Mouse (Mus musculus) stomach, embryonic 15.5 days (tissue): Measurements from ENCODE around the gene Trim62. TPM values are rescaled to one million over a fixed set of nuclear protein-coding genes. Genes with fewer than 3 reads are reported as not detected.
A peak's percentile ranks its signal among the peaks of the same experiment; 100 is the strongest.

Experiments used
- ATAC-seq: fragments of 200-750 bp; cut with Nextera tagmentation; 2 replicates; pipeline ENCODE4 v1.8.0; 2017; ENCODE audit warnings: low read depth, moderate number of reproducible peaks, moderate TSS enrichment; ENCODE audit not compliant: insufficient read depth, low FRiP score
- H3K27ac ChIP-seq: fragments of 300-500 bp; sonication (generic); 2 replicates; pipeline ENCODE4 v1.5.1; 2015; ENCODE audit warnings: mild to moderate bottlenecking, inconsistent platforms
- H3K27me3 ChIP-seq: fragments of 300-500 bp; sonication (generic); replicated peaks from 2 replicates; pipeline ENCODE4 v1.6.1; 2015; ENCODE audit warnings: inconsistent platforms
- H3K36me3 ChIP-seq: fragments of 300-500 bp; sonication (generic); 2 replicates; pipeline ENCODE4 v1.6.1; 2015; ENCODE audit warnings: inconsistent platforms
- H3K4me1 ChIP-seq: fragments of 300-500 bp; sonication (generic); 2 replicates; pipeline ENCODE4 v1.6.1; 2015; ENCODE audit warnings: inconsistent platforms
- H3K4me2 ChIP-seq: fragments of 300-500 bp; sonication (generic); 2 replicates; pipeline ENCODE4 v1.6.1; 2015; ENCODE audit warnings: mild to moderate bottlenecking, inconsistent platforms
- H3K4me3 ChIP-seq: fragments of 300-500 bp; sonication (generic); replicated peaks from 2 replicates; pipeline ENCODE4 v1.5.1; 2015; ENCODE audit warnings: inconsistent platforms
- H3K9ac ChIP-seq: fragments of 300-500 bp; sonication (generic); 2 replicates; pipeline ENCODE4 v1.6.1; 2015; ENCODE audit warnings: inconsistent platforms
- H3K9me3 ChIP-seq: fragments of 300-500 bp; sonication (generic); 2 replicates; pipeline ENCODE4 v1.6.1; 2016; ENCODE audit warnings: inconsistent platforms
- WGBS: fragments of 180-500 bp; shearing (Covaris S2); methylation state at CpG from one replicate; pipeline ENCODE4 v1.1.7; 2015; 5-methylcytosine and 5-hydroxymethylcytosine counted together
- polyA plus RNA-seq: library from polyadenylated mRNA; unstranded; fragments of >200 nt; fragmentation: Nextera tagmentation; extraction: Ambion mirVana; gene quantifications from 2 replicates; pipeline ENCODE4 v1.2.1, GENCODE M21; 2015

Gene Trim62
- polyA plus RNA-seq, 1 experiment from 2014 or later, result 3.3 TPM

GRCm38 (mm10) chr4:128913794-128914193 lies 30.4 kb downstream of the Trim62 start:
- no peaks in the 10 kb centered on the region for H3K27me3 ChIP-seq

GRCm38 (mm10) chr4:128917119-128917518 lies 33.7 kb downstream of the Trim62 start:
- no peak overlapping the region for H3K27ac ChIP-seq
- WGBS, result 64% methylated on average over 3 of the region's 3 CpGs
- H3K4me1 ChIP-seq, result peaks cover 4% of the 10 kb centered on the region; the same call in 1 of the 2 replicates
- no peaks in the 10 kb centered on the region for H3K27me3 ChIP-seq
- H3K4me2 ChIP-seq, result no peak overlapping the region
- no peak for ATAC-seq
- H3K36me3 ChIP-seq, result no peaks in the 10 kb centered on the region
- no peaks in the 10 kb centered on the region for H3K9me3 ChIP-seq
- no peak overlapping the region for H3K9ac ChIP-seq
- no peak overlapping the region for H3K4me3 ChIP-seq

More at GRCm38 (mm10) chr4:128913794-128914193, 30.4 kb downstream of the Trim62 start:
- Histone ChIP-seq H3K9me3 (no peaks in the 10 kb centered on the region), H3K4me3 (no peak overlapping the region), H3K36me3 (no peaks in the 10 kb centered on the region), H3K4me1 (peaks cover 4% of the 10 kb centered on the region; the same call in 1 of the 2 replicates), H3K27ac (no peak overlapping the region), H3K9ac (no peak overlapping the region), H3K4me2 (no peak overlapping the region)
- 23% methylated on average over 4 of the region's 4 CpGs for WGBS
- ATAC-seq, result no peak

GRCm38 (mm10) chr4:128917756-128918155 lies 34.4 kb downstream of the Trim62 start:
- Histone ChIP-seq H3K4me2 (no peak overlapping the region), H3K27ac (no peak overlapping the region), H3K9me3 (no peaks in the 10 kb centered on the region), H3K9ac (no peak overlapping the region), H3K4me1 (peaks cover 4% of the 10 kb centered on the region; the same call in 1 of the 2 replicates), H3K27me3 (no peaks in the 10 kb centered on the region), H3K36me3 (no peaks in the 10 kb centered on the region), H3K4me3 (no peak overlapping the region)
- WGBS, result 88% methylated on average over 6 of the region's 6 CpGs
- no peak for ATAC-seq

- H3K4me1 ChIP-seq, result peaks cover 4% of the 10 kb centered on the region; the same call in 1 of the 2 replicates
- no peaks in the 10 kb centered on the region for H3K27me3 ChIP-seq
- no peak overlapping the region for H3K27ac ChIP-seq
- no peak overlapping the region for H3K4me2 ChIP-seq
- peak; percentile 53; the same call in 1 of the 2 replicates for ATAC-seq
- no peak overlapping the region for H3K9ac ChIP-seq
- H3K4me3 ChIP-seq, result no peak overlapping the region
- H3K9me3 ChIP-seq, result no peaks in the 10 kb centered on the region
- H3K36me3 ChIP-seq, result no peaks in the 10 kb centered on the region
- 35% methylated on average over 3 of the region's 3 CpGs for whole genome bisulfite sequencing
Measured at GRCm38 (mm10) chr4:128918187-128918586, 34.8 kb downstream of the Trim62 start.

- Histone ChIP-seq H3K4me3 (no peak overlapping the region), H3K9me3 (no peaks in the 10 kb centered on the region), H3K27ac (no peak overlapping the region), H3K36me3 (no peaks in the 10 kb centered on the region), H3K27me3 (no peaks in the 10 kb centered on the region), H3K9ac (no peak overlapping the region), H3K4me1 (peaks cover 4% of the 10 kb centered on the region; the same call in 1 of the 2 replicates), H3K4me2 (no peak overlapping the region)
- WGBS, result 30% methylated on average over 10 of the region's 10 CpGs
- no peak for ATAC-seq
Measured at GRCm38 (mm10) chr4:128919106-128919505, 35.7 kb downstream of the Trim62 start.

- H3K27ac ChIP-seq, result no peak overlapping the region
- H3K27me3 ChIP-seq, result no peaks in the 10 kb centered on the region
- H3K4me1 ChIP-seq, result 0 out of 2 replicates have a peak, but pooled peaks cover 4% of the 10 kb centered on the region
- no peak for ATAC-seq
- no peak overlapping the region for H3K4me3 ChIP-seq
- no peaks in the 10 kb centered on the region for H3K9me3 ChIP-seq
- WGBS, result 87% methylated on average over 3 of the region's 3 CpGs
- H3K4me2 ChIP-seq, result no peak overlapping the region
- no peaks in the 10 kb centered on the region for H3K36me3 ChIP-seq
- no peak overlapping the region for H3K9ac ChIP-seq
Measured at GRCm38 (mm10) chr4:128923603-128924002, 40.2 kb downstream of the Trim62 start.

- H3K27me3 ChIP-seq, result no peaks in the 10 kb centered on the region
- peak overlapping the region; percentile 39 for H3K4me3 ChIP-seq
Measured at GRCm38 (mm10) chr4:128924841-128925606, 41.6 kb downstream of the Trim62 start.

GRCm38 (mm10) chr4:128932783-128933182 lies 49.4 kb downstream of the Trim62 start:
- Histone ChIP-seq H3K27ac (no peak overlapping the region), H3K9me3 (no peaks in the 10 kb centered on the region), H3K4me2 (no peak overlapping the region), H3K27me3 (no peaks in the 10 kb centered on the region), H3K4me3 (no peak overlapping the region), H3K9ac (no peak overlapping the region), H3K4me1 (no peaks in the 10 kb centered on the region), H3K36me3 (no peaks in the 10 kb centered on the region)
- WGBS, result 58% methylated on average over 7 of the region's 7 CpGs
- ATAC-seq, result no peak

More at GRCm38 (mm10) chr4:128924841-128925606, 41.6 kb downstream of the Trim62 start:
- Histone ChIP-seq H3K27ac (no peak overlapping the region), H3K9me3 (no peaks in the 10 kb centered on the region), H3K4me2 (peak overlapping the region; percentile 85), H3K36me3 (no peaks in the 10 kb centered on the region), H3K4me1 (0 out of 2 replicates have a peak, but pooled peaks cover 4% of the 10 kb centered on the region), H3K9ac (no peak overlapping the region)
- 14% methylated on average over 35 of the region's 36 CpGs for WGBS
- peak; percentile 68; the same call in 1 of the 2 replicates for ATAC-seq

GRCm38 (mm10) chr4:128935595-128935994 lies 52.2 kb downstream of the Trim62 start:
- no peak overlapping the region for H3K27ac ChIP-seq
- no peaks in the 10 kb centered on the region for H3K36me3 ChIP-seq
- H3K4me2 ChIP-seq, result no peak overlapping the region
- no peaks in the 10 kb centered on the region for H3K4me1 ChIP-seq
- H3K9ac ChIP-seq, result no peak overlapping the region
- no peaks in the 10 kb centered on the region for H3K27me3 ChIP-seq
- no peak overlapping the region for H3K4me3 ChIP-seq
- ATAC-seq, result no peak
- no peaks in the 10 kb centered on the region for H3K9me3 ChIP-seq
- 61% methylated on average over 5 of the region's 5 CpGs for WGBS

- H3K36me3 ChIP-seq, result no peaks in the 10 kb centered on the region
- no peak overlapping the region for H3K4me3 ChIP-seq
- H3K4me2 ChIP-seq, result no peak overlapping the region
- H3K27ac ChIP-seq, result no peak overlapping the region
- 58% methylated on average over 3 of the region's 3 CpGs for WGBS
- no peaks in the 10 kb centered on the region for H3K9me3 ChIP-seq
- H3K9ac ChIP-seq, result no peak overlapping the region
- no peaks in the 10 kb centered on the region for H3K27me3 ChIP-seq
- ATAC-seq, result no peak
- H3K4me1 ChIP-seq, result no peaks in the 10 kb centered on the region
Measured at GRCm38 (mm10) chr4:128942346-128942745, 59.0 kb downstream of the Trim62 start.

GRCm38 (mm10) chr4:128946736-128947135 lies 63.4 kb downstream of the Trim62 start:
- Histone ChIP-seq H3K4me2 (no peak overlapping the region), H3K4me3 (no peak overlapping the region), H3K36me3 (no peaks in the 10 kb centered on the region), H3K9me3 (no peaks in the 10 kb centered on the region), H3K27ac (no peak overlapping the region), H3K27me3 (no peaks in the 10 kb centered on the region), H3K9ac (no peak overlapping the region), H3K4me1 (no peaks in the 10 kb centered on the region)
- ATAC-seq, result no peak
- 82% methylated on average over 9 of the region's 9 CpGs for WGBS

GRCm38 (mm10) chr4:128947326-128947933 lies 64.0 kb downstream of the Trim62 start:
- Histone ChIP-seq H3K9me3 (no peaks in the 10 kb centered on the region), H3K27me3 (no peaks in the 10 kb centered on the region), H3K4me1 (no peaks in the 10 kb centered on the region), H3K9ac (no peak overlapping the region), H3K4me2 (peak overlapping the region; percentile 34), H3K36me3 (no peaks in the 10 kb centered on the region), H3K4me3 (no peak overlapping the region), H3K27ac (no peak overlapping the region)
- ATAC-seq, result no peak
- WGBS, result 13% methylated on average over 18 of the region's 18 CpGs
